ENCODE assay signal across 8 mouse cellular contexts in genomic region chr19:10388615-10389313, GRCm38 (mm10). TPM values are rescaled to one million over a fixed set of nuclear protein-coding genes. Genes with fewer than 3 reads are reported as not detected.
DNase-seq lines count a peak whose midpoint lies in the region; ATAC-seq and TF ChIP-seq lines count a peak whose summit lies in the region.

TSS of gene Syt7 (plus strand) at chr19:10389090.

- H3K27me3 ChIP-seq in heart, embryonic 13.5 days (replicated peaks) = peaks cover 77% of the 10 kb centered on the region
- peaks cover 13% of the 10 kb centered on the region for H3K27me3 ChIP-seq in kidney, postnatal 0 days (ENCODE audit: insufficient read depth, low read length)
- peaks cover 8% of the 10 kb centered on the region for H3K27me3 ChIP-seq in liver, adult 2 months (ENCODE audit: control insufficient read depth, insufficient read depth, low read length)

- H3K9ac ChIP-seq in heart, embryonic 13.5 days = peak within 1 kb of the TSS; percentile 84
- H3K9ac ChIP-seq in kidney, postnatal 0 days (ENCODE audit: low read depth, low read length) = peak within 1 kb of the TSS; percentile 60; the same call in 1 of the 2 replicates
- H3K9ac ChIP-seq in liver, adult 2 months (ENCODE audit: low read depth, low read length) = peak within 1 kb of the TSS; percentile 66

- no peaks in the 10 kb centered on the region for H3K79me2 ChIP-seq in liver, adult 2 months (ENCODE audit: control insufficient read depth, insufficient read depth, low read length)

- no peaks in the 10 kb centered on the region for H3K36me3 ChIP-seq in heart, embryonic 13.5 days
- H3K36me3 ChIP-seq in kidney, postnatal 0 days (ENCODE audit: insufficient read depth, low read length) = no peaks in the 10 kb centered on the region
- H3K36me3 ChIP-seq in liver, adult 2 months (ENCODE audit: control insufficient read depth, insufficient read depth, low read length) = no peaks in the 10 kb centered on the region

- H3K4me1 ChIP-seq in heart, embryonic 13.5 days = peaks cover 30% of the 10 kb centered on the region; the same call in 1 of the 2 replicates
- peaks cover 6% of the 10 kb centered on the region; the same call in 1 of the 2 replicates for H3K4me1 ChIP-seq in kidney, postnatal 0 days (replicated peaks; ENCODE audit: insufficient read depth, low read length)
- H3K4me1 ChIP-seq in liver, adult 2 months (ENCODE audit: control insufficient read depth, insufficient read depth, low read length) = no peaks in the 10 kb centered on the region

- peak within 1 kb of the TSS; percentile 66 for H3K4me3 ChIP-seq in heart, embryonic 13.5 days
- H3K4me3 ChIP-seq in kidney, postnatal 0 days (replicated peaks; ENCODE audit: low read depth, low read length) = peak within 1 kb of the TSS; percentile 55
- H3K4me3 ChIP-seq in liver, adult 2 months (ENCODE audit: insufficient read depth, low read depth, low read length) = peak within 1 kb of the TSS; percentile 72

- no peak for TF ChIP-seq POLR2A in liver, adult 2 months (IDR thresholded peaks at IDR 0.05; ENCODE audit: extremely low read depth, insufficient read depth, low read length)

- no peak; the same call in 1 of the 2 replicates for TF ChIP-seq CTCF in kidney, postnatal 0 days (IDR thresholded peaks at IDR 0.05; ENCODE audit: low read depth)
- TF ChIP-seq CTCF in liver, adult 2 months (IDR thresholded peaks at IDR 0.05; ENCODE audit: low read depth, low read length) = peak; percentile 75

- ATAC-seq in CD4-positive, CD25-positive, alpha-beta regulatory T cell, adult 4 months = no peak
- ATAC-seq in erythroid progenitor cell, adult 5-6 weeks (replicated peaks; ENCODE audit: low FRiP score, poor library complexity, severe bottlenecking) = 0 out of 2 replicates have a peak, but pooled peaks have one; percentile 52
- peak; percentile 48 for ATAC-seq in heart, embryonic 13.5 days (ENCODE audit: extremely low read depth, insufficient number of reproducible peaks, low FRiP score, low TSS enrichment)
- peak; percentile 88 for ATAC-seq in kidney, postnatal 0 days (replicated peaks; ENCODE audit: low FRiP score, low read depth)
- ATAC-seq in monocyte, adult 5-6 weeks (replicated peaks; ENCODE audit: insufficient number of reproducible peaks, low FRiP score, low TSS enrichment, poor library complexity, severe bottlenecking) = 0 out of 2 replicates have a peak, but pooled peaks have one; percentile 41

- DNase-seq in CD4-positive, CD25-positive, alpha-beta regulatory T cell, adult 2 months (ENCODE audit: low read depth, low spot score) = peak; percentile 55
- peak; percentile 95 for DNase-seq in kidney, postnatal 0 days (ENCODE audit: low spot score)
- DNase-seq in liver, adult 2 months (ENCODE audit: extremely low read depth, low read depth, low spot score) = peak; percentile 57
- peak; percentile 52 to 53 for DNase-seq in spleen, postnatal 36 days (ENCODE audit: low spot score in 2 of 2)

- H3K9me3 ChIP-seq in heart, embryonic 13.5 days = no peaks in the 10 kb centered on the region
- H3K9me3 ChIP-seq in kidney, postnatal 0 days (replicated peaks; ENCODE audit: low read length) = no peaks in the 10 kb centered on the region

- H3K4me2 ChIP-seq in heart, embryonic 13.5 days = peak within 1 kb of the TSS; percentile 88
- peak within 1 kb of the TSS; percentile 94 for H3K4me2 ChIP-seq in kidney, postnatal 0 days (ENCODE audit: low read length)

- WGBS in heart, embryonic 13.5 days = under 1% methylated on average over 77 of the region's 78 CpGs
- under 1% methylated on average over 45 of the region's 78 CpGs for WGBS in kidney, postnatal 0 days
- WGBS in liver, adult 2 months = 2% methylated on average over 72 of the region's 78 CpGs

- no peak within 1 kb of the TSS for H3K27ac ChIP-seq in heart, embryonic 13.5 days (replicated peaks)
- no peak within 1 kb of the TSS for H3K27ac ChIP-seq in kidney, postnatal 0 days
- H3K27ac ChIP-seq in liver, adult 2 months (replicated peaks; ENCODE audit: insufficient read depth, low read depth, low read length) = no peak within 1 kb of the TSS

RNA-seq across cellular contexts. Expression of gene Syt7, which starts in this region (rescaled TPM):
- polyA plus RNA-seq in CD4-positive, CD25-positive, alpha-beta regulatory T cell, adult 4 months (2017; shearing (Covaris generic)) = not detected
- not detected in 2 replicates for total RNA-seq in erythroid progenitor cell, adult 5-6 weeks (2015; ENCODE audit: low replicate concordance)
- total RNA-seq in erythroid progenitor cell, adult 5-6 weeks (2017; ENCODE audit: low replicate concordance) = not detected in 2 replicates
- 0.43 and 0.61 TPM in 2 replicates for polyA plus RNA-seq in heart, embryonic 13.5 days (2015; fragmentation: Nextera tagmentation; extraction: Ambion mirVana)
- 1.2 and 1.7 TPM in 2 replicates for polyA plus RNA-seq in kidney, postnatal 0 days (2015; fragmentation: Nextera tagmentation; extraction: Ambion mirVana)
- 0.28 and 0.34 TPM in 2 replicates for total RNA-seq in liver, adult 2 months (2014; rRNA removed)
- 0.45 and 0.62 TPM in 2 replicates for polyA plus RNA-seq in liver, adult 2 months (2012; rRNA removed)
- not detected in 3 replicates for total RNA-seq in monocyte, adult 5-6 weeks (2017)

Comparison
In these comparisons a context has a peak if more than half of its experiments do, and no peak if none do; other contexts are left out.
1. Peak in ATAC-seq in erythroid progenitor cell, adult 5-6 weeks; RNA of the gene not detected or under 1 TPM.
2. Peak in ATAC-seq, H3K4me3 ChIP-seq, H3K9ac ChIP-seq and H3K4me2 ChIP-seq in heart, embryonic 13.5 days; RNA of the gene not detected or under 1 TPM.
3. Peak in DNase-seq, H3K4me3 ChIP-seq and H3K9ac ChIP-seq in liver, adult 2 months; RNA of the gene not detected or under 1 TPM.
4. Peak in ATAC-seq in monocyte, adult 5-6 weeks; RNA of the gene not detected or under 1 TPM.